Mouse (Mus musculus) lung, adult 2 months (tissue): Measurements from ENCODE around the gene Cntrl. TPM values are rescaled to one million over a fixed set of nuclear protein-coding genes. Genes with fewer than 3 reads are reported as not detected.

Experiments
- DNase-seq: peaks from one replicate; pipeline ENCODE4 v3.0.0; 2022
- H3K4me1 ChIP-seq: fragments of 200-500 bp; 2 replicates; pipeline ENCODE4 v1.6.1; 2011; ENCODE audit warnings: low read length; ENCODE audit not compliant: control insufficient read depth, insufficient read depth
- H3K4me3 ChIP-seq: fragments of 200-500 bp; replicated peaks from 2 replicates; pipeline ENCODE3; 2011; ENCODE audit warnings: low read depth, mild to moderate bottlenecking, control low read depth, low read length; ENCODE audit errors: extremely low read depth
- CTCF ChIP-seq: fragments of 200-500 bp; IDR thresholded peaks from 2 replicates; pipeline ENCODE4 v1.5.1; 2011; ENCODE audit warnings: mild to moderate bottlenecking, low read length, control low read depth; ENCODE audit not compliant: insufficient read depth
- POLR2A ChIP-seq: fragments of 200-500 bp; IDR thresholded peaks from 2 replicates; pipeline ENCODE4 v1.6.1; 2011; ENCODE audit warnings: low read depth, mild to moderate bottlenecking, control low read depth, low read length, borderline replicate concordance; ENCODE audit errors: extremely low read depth
- WGBS: fragments of 180-500 bp; shearing (Covaris S2); methylation state at CpG from one replicate; pipeline ENCODE4 v1.1.7; 2018; 5-methylcytosine and 5-hydroxymethylcytosine counted together
- polyA plus RNA-seq: library from polyadenylated mRNA; depleted of rRNA; stranded (reverse); fragments of >200 nt; gene quantifications from 2 replicates; pipeline ENCODE4 v1.2.3, GENCODE M21; 2012

Gene Cntrl
- polyA plus RNA-seq, 1 experiment = 14.9 TPM

- TF ChIP-seq CTCF = no peak
- no peak for TF ChIP-seq POLR2A
- Histone ChIP-seq H3K4me3 (no peak overlapping the region), H3K4me1 (no peaks in the 10 kb centered on the region)
- no peak for DNase-seq
- WGBS = 85% methylated on average over 8 of the region's 8 CpGs
Measured at GRCm38 (mm10) chr2:35153844-35154554, 44.7 kb downstream of the Cntrl start.

- no peaks in the 10 kb centered on the region for H3K4me1 ChIP-seq
- no peak overlapping the region for H3K4me3 ChIP-seq
- WGBS = 55% methylated on average over 2 of the region's 2 CpGs
- DNase-seq = no peak
- no peak for TF ChIP-seq CTCF
- no peak for TF ChIP-seq POLR2A
Measured at GRCm38 (mm10) chr2:35156985-35157384, 47.7 kb downstream of the Cntrl start.

- 80% methylated on average over 7 of the region's 7 CpGs for WGBS
- DNase-seq = no peak
- no peak for TF ChIP-seq CTCF
- Histone ChIP-seq H3K4me3 (no peak overlapping the region), H3K4me1 (no peaks in the 10 kb centered on the region)
Measured at GRCm38 (mm10) chr2:35157836-35158235, 48.5 kb downstream of the Cntrl start.

GRCm38 (mm10) chr2:35158358-35158757, 49.1 kb downstream of the Cntrl start:
- WGBS = 80% methylated on average over 3 of the region's 3 CpGs
- no peak for DNase-seq
- Histone ChIP-seq H3K4me3 (no peak overlapping the region), H3K4me1 (no peaks in the 10 kb centered on the region)
- no peak for TF ChIP-seq POLR2A
- TF ChIP-seq CTCF = no peak

- TF ChIP-seq POLR2A (no peak), CTCF (no peak)
- 38% methylated on average over 5 of the region's 5 CpGs for WGBS
- Histone ChIP-seq H3K4me1 (no peaks in the 10 kb centered on the region), H3K4me3 (no peak overlapping the region)
- DNase-seq = peak; percentile 35
Measured at GRCm38 (mm10) chr2:35160206-35160605, 50.9 kb downstream of the Cntrl start.

GRCm38 (mm10) chr2:35161846-35162488, 52.7 kb downstream of the Cntrl start:
- WGBS = 65% methylated on average over 4 of the region's 4 CpGs
- Histone ChIP-seq H3K4me3 (no peak overlapping the region), H3K4me1 (no peaks in the 10 kb centered on the region)
- no peak for TF ChIP-seq POLR2A
- no peak for TF ChIP-seq CTCF
- DNase-seq = no peak

GRCm38 (mm10) chr2:35163396-35163795, 54.1 kb downstream of the Cntrl start:
- WGBS = 81% methylated on average over 5 of the region's 5 CpGs
- H3K4me1 ChIP-seq = no peaks in the 10 kb centered on the region

GRCm38 (mm10) chr2:35165416-35165815, 56.1 kb downstream of the Cntrl start:
- WGBS = 93% methylated on average over 13 of the region's 13 CpGs
- H3K4me1 ChIP-seq = no peaks in the 10 kb centered on the region
- no peak overlapping the region for H3K4me3 ChIP-seq
- DNase-seq = no peak
- TF ChIP-seq CTCF (no peak), POLR2A (no peak)

More at GRCm38 (mm10) chr2:35163396-35163795, 54.1 kb downstream of the Cntrl start:
- TF ChIP-seq POLR2A (no peak), CTCF (no peak)
- DNase-seq = no peak
- H3K4me3 ChIP-seq = no peak overlapping the region

- Histone ChIP-seq H3K4me3 (no peak overlapping the region), H3K4me1 (no peaks in the 10 kb centered on the region)
- no peak for DNase-seq
- 94% methylated on average over 5 of the region's 5 CpGs for WGBS
- TF ChIP-seq CTCF (no peak), POLR2A (no peak)
Measured at GRCm38 (mm10) chr2:35166816-35167215, 57.5 kb downstream of the Cntrl start.

GRCm38 (mm10) chr2:35169452-35169851, 60.2 kb downstream of the Cntrl start:
- Histone ChIP-seq H3K4me1 (no peaks in the 10 kb centered on the region; the same call in none of the 2 replicates), H3K4me3 (no peak overlapping the region)
- WGBS = 90% methylated on average over 2 of the region's 2 CpGs
- no peak for DNase-seq
- TF ChIP-seq CTCF = no peak
- TF ChIP-seq POLR2A = no peak
